Mouse (Mus musculus) cerebellum, adult 11-12 months (tissue): ENCODE data around the gene Olfr1462.

Source experiments
- DNase-seq: peaks from one replicate; pipeline ENCODE4 v3.0.0; 2022

Gene Olfr1462

GRCm38 (mm10) chr19:13185434-13185833 lies at the start of gene Olfr1462:
TSS of gene Olfr1462 (plus strand) at chr19:13185734.
- DNase-seq: no peak

GRCm38 (mm10) chr19:13149449-13149848 lies 36.1 kb upstream of the Olfr1462 start, which contains the start of gene Olfr1459:
TSS of gene Olfr1459 (minus strand) at chr19:13149549.
- DNase-seq: no peak

- DNase-seq: no peak
Observed at GRCm38 (mm10) chr19:13162700-13163099, 22.8 kb upstream of the Olfr1462 start, which contains the start of gene Olfr1461. TSS of gene Olfr1461 (plus strand) at chr19:13163000.

- DNase-seq: no peak
Observed at GRCm38 (mm10) chr19:13221666-13222065, 36.1 kb downstream of the Olfr1462 start.

GRCm38 (mm10) chr19:13231028-13231427 lies 45.5 kb downstream of the Olfr1462 start, which contains the start of gene Olfr1463:
TSS of gene Olfr1463 (plus strand) at chr19:13231328.
- no peak for DNase-seq
